Comparison of ENCODE assay signal across 8 mouse cellular contexts in the genomic region with DNA sequence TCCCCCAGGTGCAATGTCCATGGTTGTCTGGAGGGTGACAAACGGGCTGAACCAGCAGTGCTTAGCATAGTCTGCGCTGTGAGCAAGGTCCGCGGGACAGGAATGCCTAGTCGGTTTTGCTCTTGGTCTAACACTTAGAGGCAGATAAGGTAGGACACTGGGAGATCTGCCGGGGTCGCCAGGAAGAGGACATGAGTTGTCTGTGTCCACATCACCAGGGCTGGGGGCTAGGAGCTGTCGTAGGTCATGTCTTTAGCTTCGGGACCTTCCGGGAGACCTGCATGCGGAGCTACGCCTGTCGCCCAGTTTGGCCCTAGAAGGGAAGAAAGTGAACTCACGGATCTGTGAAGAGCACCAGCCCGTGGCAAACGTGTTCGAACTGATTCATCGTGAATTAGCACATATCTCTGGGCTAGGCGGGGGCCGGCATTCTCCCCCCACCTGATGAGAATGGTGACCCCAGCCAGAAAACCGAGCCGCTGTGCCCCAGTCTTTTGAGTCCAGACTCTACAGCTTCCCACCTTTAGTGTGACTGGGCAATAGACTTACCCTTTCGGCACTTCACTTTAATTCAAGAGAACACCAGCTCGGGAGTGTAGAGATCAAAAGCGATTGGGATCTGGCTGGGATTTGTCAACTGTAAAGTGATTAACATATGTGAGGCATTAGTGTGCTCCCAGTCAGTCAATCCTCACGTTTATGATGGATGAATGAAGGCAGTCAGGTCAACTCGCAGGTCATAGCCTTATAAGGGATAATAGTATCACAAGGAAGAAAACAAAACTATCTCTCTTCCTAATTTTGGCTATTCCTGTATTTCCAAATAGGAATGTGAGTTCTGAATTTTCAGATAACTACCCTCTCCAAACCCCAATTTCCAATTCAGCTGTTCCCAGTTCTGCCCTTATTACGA. TPM values are rescaled to one million over a fixed set of nuclear protein-coding genes. Genes with fewer than 3 reads are reported as not detected.
DNase-seq lines count a peak whose midpoint lies in the region; ATAC-seq and TF ChIP-seq lines count a peak whose summit lies in the region.

No protein-coding gene starts in this region.

- no peak for ATAC-seq in forebrain, embryonic 13.5 days
- ATAC-seq in kidney, postnatal 0 days (replicated peaks; ENCODE audit: low FRiP score, low read depth) = no peak; the same call in 1 of the 2 replicates
- no peak for ATAC-seq in neural tube, embryonic 11.5 days (ENCODE audit: insufficient read depth, low FRiP score, low TSS enrichment)
- no peak for ATAC-seq in megakaryocyte progenitor cell, adult 5-6 weeks (replicated peaks; ENCODE audit: poor library complexity)

- no peaks in the 10 kb centered on the region for H3K27me3 ChIP-seq in heart, adult 2 months (ENCODE audit: control insufficient read depth, insufficient read depth, low read length)
- H3K27me3 ChIP-seq in forebrain, embryonic 13.5 days = peaks cover 75% of the 10 kb centered on the region
- H3K27me3 ChIP-seq in kidney, postnatal 0 days (ENCODE audit: insufficient read depth, low read length) = no peaks in the 10 kb centered on the region
- peaks cover 52% of the 10 kb centered on the region for H3K27me3 ChIP-seq in neural tube, embryonic 11.5 days (ENCODE audit: control insufficient read depth, insufficient read depth, low read length)

- H3K36me3 ChIP-seq in heart, adult 2 months (ENCODE audit: control insufficient read depth, insufficient read depth, low read length) = no peaks in the 10 kb centered on the region
- no peaks in the 10 kb centered on the region for H3K36me3 ChIP-seq in forebrain, embryonic 13.5 days (ENCODE audit: poor library complexity, severe bottlenecking)
- no peaks in the 10 kb centered on the region for H3K36me3 ChIP-seq in kidney, postnatal 0 days (ENCODE audit: insufficient read depth, low read length)
- no peaks in the 10 kb centered on the region for H3K36me3 ChIP-seq in neural tube, embryonic 11.5 days (ENCODE audit: control insufficient read depth, insufficient read depth, low read length)

- no peaks in the 10 kb centered on the region for H3K79me2 ChIP-seq in heart, adult 2 months (replicated peaks; ENCODE audit: control insufficient read depth, insufficient read depth, low read length)

- TF ChIP-seq EP300 in heart, adult 2 months (IDR thresholded peaks at IDR 0.05; ENCODE audit: insufficient read depth, low read depth, low read length) = no peak

- no peak overlapping the region for H3K27ac ChIP-seq in heart, adult 2 months
- H3K27ac ChIP-seq in forebrain, embryonic 13.5 days = no peak overlapping the region
- no peak overlapping the region for H3K27ac ChIP-seq in kidney, postnatal 0 days
- no peak overlapping the region for H3K27ac ChIP-seq in neural tube, embryonic 11.5 days (ENCODE audit: low read depth, low read length)

- H3K4me3 ChIP-seq in heart, adult 2 months = peak overlapping the region; percentile 70; the same call in 1 of the 2 replicates
- 0 out of 2 replicates have a peak overlapping the region, but pooled peaks have one; percentile 42 for H3K4me3 ChIP-seq in forebrain, embryonic 13.5 days
- H3K4me3 ChIP-seq in kidney, postnatal 0 days (replicated peaks; ENCODE audit: low read depth, low read length) = peak overlapping the region; percentile 53
- H3K4me3 ChIP-seq in neural tube, embryonic 11.5 days (ENCODE audit: low read depth, low read length) = peak overlapping the region; percentile 13

- H3K4me2 ChIP-seq in forebrain, embryonic 13.5 days = peak overlapping the region; percentile 78
- H3K4me2 ChIP-seq in kidney, postnatal 0 days (ENCODE audit: low read length) = peak overlapping the region; percentile 85
- H3K4me2 ChIP-seq in neural tube, embryonic 11.5 days (ENCODE audit: low read depth) = peak overlapping the region; percentile 25

- H3K9me3 ChIP-seq in forebrain, embryonic 13.5 days (replicated peaks) = no peaks in the 10 kb centered on the region
- no peaks in the 10 kb centered on the region for H3K9me3 ChIP-seq in kidney, postnatal 0 days (replicated peaks; ENCODE audit: low read length)
- no peaks in the 10 kb centered on the region for H3K9me3 ChIP-seq in neural tube, embryonic 11.5 days (ENCODE audit: control insufficient read depth, low read length)

- intact Hi-C loops in heart, adult 2 months (cut with DNase I) = loop anchor here (1.0 kb wide), 2 partner anchors 12 to 336 kb away; a partner anchor contains a TSS

- whole genome bisulfite sequencing in heart, adult 2 months = 36% methylated on average over 28 of the region's 28 CpGs
- WGBS in forebrain, embryonic 13.5 days = 5% methylated on average over 28 of the region's 28 CpGs
- WGBS in kidney, postnatal 0 days = 9% methylated on average over 28 of the region's 28 CpGs
- WGBS in neural tube, embryonic 11.5 days = 2% methylated on average over 28 of the region's 28 CpGs

- peak in 1 of 2 experiments; percentile 40 for DNase-seq in heart, adult 2 months
- DNase-seq in heart, adult 9 months (ENCODE audit: low spot score in 2 of 2) = no peak
- no peak for DNase-seq in kidney, postnatal 0 days (ENCODE audit: low spot score)
- DNase-seq in neural tube, embryonic 11.5 days (ENCODE audit: low spot score) = peak; percentile 19
- DNase-seq in spleen, adult 12 weeks (ENCODE audit: low spot score) = no peak
- no peak for DNase-seq in frontal cortex, postnatal 10 days (ENCODE audit: low spot score in 2 of 2)

- peaks cover 7% of the 10 kb centered on the region for H3K4me1 ChIP-seq in heart, adult 2 months (ENCODE audit: control insufficient read depth, insufficient read depth, low read length)
- H3K4me1 ChIP-seq in forebrain, embryonic 13.5 days = peaks cover 48% of the 10 kb centered on the region
- H3K4me1 ChIP-seq in kidney, postnatal 0 days (replicated peaks; ENCODE audit: insufficient read depth, low read length) = peaks cover 15% of the 10 kb centered on the region; the same call in 1 of the 2 replicates
- peaks cover 22% of the 10 kb centered on the region for H3K4me1 ChIP-seq in neural tube, embryonic 11.5 days (ENCODE audit: control insufficient read depth, insufficient read depth, low read length)

- no peak for TF ChIP-seq CTCF in heart, adult 2 months (IDR thresholded peaks at IDR 0.05)
- TF ChIP-seq CTCF in kidney, postnatal 0 days (IDR thresholded peaks at IDR 0.05; ENCODE audit: low read depth) = no peak

- TF ChIP-seq POLR2A in heart, adult 2 months (IDR thresholded peaks at IDR 0.05; ENCODE audit: insufficient read depth, low read depth, low read length) = no peak

- H3K9ac ChIP-seq in heart, adult 2 months (ENCODE audit: low read depth, low read length) = no peak overlapping the region
- no peak overlapping the region for H3K9ac ChIP-seq in forebrain, embryonic 13.5 days
- peak overlapping the region; percentile 14; the same call in 1 of the 2 replicates for H3K9ac ChIP-seq in kidney, postnatal 0 days (ENCODE audit: low read depth, low read length)
- H3K9ac ChIP-seq in neural tube, embryonic 11.5 days (ENCODE audit: low read length) = no peak overlapping the region

RNA-seq across cellular contexts. Expression of a gene that starts 1.0 kb away (rescaled TPM):
- total RNA-seq in heart, adult 2 months (2021) = 10 to 100 TPM in 1 of 2 experiments, 1 to 10 TPM in 1; 9.0 to 11.2 TPM
- polyA plus RNA-seq in heart, adult 2 months (2012; rRNA removed) = 18.1 and 18.8 TPM in 2 replicates
- 3.9 and 4.9 TPM in 2 replicates for polyA plus RNA-seq in forebrain, embryonic 13.5 days (2015; fragmentation: Nextera tagmentation; extraction: Ambion mirVana)
- 9.9 and 10.6 TPM in 2 replicates for polyA plus RNA-seq in kidney, postnatal 0 days (2015; fragmentation: Nextera tagmentation; extraction: Ambion mirVana)
- polyA plus RNA-seq in neural tube, embryonic 11.5 days (2014; fragmentation: Nextera tagmentation; extraction: Ambion mirVana) = 2.2 and 3.4 TPM in 2 replicates
- total RNA-seq in megakaryocyte progenitor cell, adult 5-6 weeks (2015) = not detected in 2 replicates
- not detected in 2 replicates for total RNA-seq in megakaryocyte progenitor cell, adult 5-6 weeks (2017)

RNA-seq across cellular contexts. Expression of a gene that starts 11.7 kb away (rescaled TPM):
- total RNA-seq in heart, adult 2 months (2021) = 10 to 100 TPM; 39.7 to 40.4 TPM
- 16.1 and 31.1 TPM in 2 replicates for polyA plus RNA-seq in heart, adult 2 months (2012; rRNA removed)
- polyA plus RNA-seq in forebrain, embryonic 13.5 days (2015; fragmentation: Nextera tagmentation; extraction: Ambion mirVana) = 51.8 and 54.9 TPM in 2 replicates
- polyA plus RNA-seq in kidney, postnatal 0 days (2015; fragmentation: Nextera tagmentation; extraction: Ambion mirVana) = 26.9 and 27.5 TPM in 2 replicates
- 38.6 and 40.5 TPM in 2 replicates for polyA plus RNA-seq in neural tube, embryonic 11.5 days (2014; fragmentation: Nextera tagmentation; extraction: Ambion mirVana)
- total RNA-seq in megakaryocyte progenitor cell, adult 5-6 weeks (2015) = 1.6 and 2.3 TPM in 2 replicates
- total RNA-seq in megakaryocyte progenitor cell, adult 5-6 weeks (2017) = 0.44 and 0.46 TPM in 2 replicates

Comparison
In these comparisons a context has a peak if more than half of its experiments do, and no peak if none do; other contexts are left out.
1. H3K4me3 ChIP-seq: peak in every context shown above with its lines; median percentile 70 in heart, adult 2 months; 53 in kidney, postnatal 0 days; 42 in forebrain, embryonic 13.5 days; 13 in neural tube, embryonic 11.5 days.
2. H3K4me2 ChIP-seq: peak in every context shown above with its lines; median percentile 85 in kidney, postnatal 0 days; 78 in forebrain, embryonic 13.5 days; 25 in neural tube, embryonic 11.5 days.